Mouse (Mus musculus) brown adipose tissue, adult 24 weeks (tissue): ENCODE data around the gene Limch1. TPM values are rescaled to one million over a fixed set of nuclear protein-coding genes. Genes with fewer than 3 reads are reported as not detected.
A peak's percentile ranks its signal among the peaks of the same experiment; 100 is the strongest.

Experiments used
- H3K27ac ChIP-seq: fragments of 200-500 bp; replicated peaks from 2 replicates; pipeline ENCODE4 v1.5.1; 2012; ENCODE audit warnings: low read depth, mild to moderate bottlenecking, low read length
- H3K4me1 ChIP-seq: fragments of 200-500 bp; 2 replicates; pipeline ENCODE4 v1.6.1; 2012; ENCODE audit warnings: low read length, mixed read lengths; ENCODE audit not compliant: control insufficient read depth, insufficient read depth, insufficient read length
- H3K4me3 ChIP-seq: fragments of 200-500 bp; 2 replicates; pipeline ENCODE4 v1.5.1; 2012; ENCODE audit warnings: low read depth, mild to moderate bottlenecking, low read length, moderate library complexity; ENCODE audit not compliant: insufficient read depth
- polyA plus RNA-seq: library from polyadenylated mRNA; stranded (reverse); fragments of >200 nt; gene quantifications from 2 replicates; pipeline ENCODE4 v1.2.4, GENCODE M21; 2012; ENCODE audit not compliant: missing spikeins, insufficient read depth, insufficient read length

The Limch1 gene
- polyA plus RNA-seq, 1 experiment, result 15.4 TPM

DNA sequence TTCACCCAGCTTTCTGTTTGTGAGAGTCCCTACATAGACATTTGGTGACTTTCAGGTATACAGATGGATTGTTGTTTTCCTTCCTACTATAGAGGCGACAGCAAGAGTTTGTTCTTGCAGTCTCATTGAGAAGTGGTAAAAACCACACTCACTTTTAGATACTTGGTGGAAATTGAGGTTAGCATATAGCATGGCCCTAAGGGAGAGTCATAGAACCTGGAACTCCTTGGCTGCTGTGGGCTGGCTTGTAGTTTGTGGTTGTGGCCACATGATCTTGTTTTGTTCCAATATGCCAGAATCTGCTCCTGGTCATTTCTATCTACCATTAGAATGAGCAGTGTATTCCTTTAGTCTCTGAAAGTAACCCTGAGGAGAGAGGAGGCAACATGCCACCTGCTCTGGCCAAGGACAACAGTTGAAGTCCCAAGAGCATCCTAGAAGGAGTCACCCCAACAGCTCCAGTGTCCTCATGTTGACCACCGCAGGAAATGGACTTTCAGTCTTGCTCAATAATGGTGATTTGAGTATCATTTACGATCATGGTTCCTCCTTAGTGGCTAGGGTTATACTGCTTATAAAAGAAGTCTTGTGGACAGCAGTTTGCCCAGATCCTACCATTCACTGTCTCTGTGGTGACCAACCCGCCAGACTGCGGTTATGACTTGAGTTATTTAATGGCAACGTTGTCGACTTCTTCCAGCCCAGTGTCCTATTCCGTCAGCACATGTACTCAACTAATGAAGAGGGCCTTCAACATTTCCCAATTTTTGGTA lies 71.7 kb downstream of the Limch1 start:
- Histone ChIP-seq H3K4me1 (no peaks in the 10 kb centered on the region), H3K27ac (no peak overlapping the region), H3K4me3 (0 out of 2 replicates have a peak overlapping the region, but pooled peaks have one; percentile 2)

DNA sequence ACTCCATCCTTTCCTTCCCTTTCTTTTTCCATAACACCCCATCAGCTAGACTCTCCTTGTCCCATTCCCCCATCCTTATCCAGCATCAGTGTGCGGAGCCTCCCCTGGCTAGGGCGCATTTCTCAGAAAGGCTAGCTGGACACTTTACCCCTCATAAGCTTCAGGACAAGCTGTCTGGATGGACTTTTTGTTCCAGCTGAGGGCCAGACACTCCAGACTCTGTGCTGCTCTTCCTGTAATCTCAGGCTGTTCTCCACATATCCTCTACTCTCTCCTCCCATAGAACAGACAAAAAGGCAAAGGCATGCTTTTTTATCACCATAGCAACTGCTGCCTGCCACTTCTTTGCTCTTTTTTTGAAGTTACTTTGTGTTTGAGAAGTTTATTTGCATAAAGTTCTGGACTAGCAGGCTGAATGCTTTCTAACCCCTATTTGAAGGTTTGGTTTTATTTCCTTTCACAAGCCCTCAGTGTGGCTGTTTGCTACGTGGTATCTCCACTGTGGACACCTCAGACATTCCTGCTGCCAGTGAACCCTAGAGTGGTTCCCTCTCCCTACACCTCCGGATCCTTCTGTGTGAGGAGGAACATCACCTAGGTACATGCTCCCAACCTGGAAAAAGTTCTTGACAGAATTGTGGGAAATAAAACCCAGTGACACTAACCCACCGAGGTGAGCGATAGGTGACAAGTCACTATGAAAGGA lies 77.0 kb downstream of the Limch1 start:
- no peak overlapping the region for H3K27ac ChIP-seq
- no peak overlapping the region for H3K4me3 ChIP-seq
- H3K4me1 ChIP-seq, result no peaks in the 10 kb centered on the region

- Histone ChIP-seq H3K27ac (no peak overlapping the region), H3K4me1 (no peaks in the 10 kb centered on the region), H3K4me3 (no peak overlapping the region)
Measured at GRCm38 (mm10) chr5:66825586-66825985, 80.0 kb downstream of the Limch1 start.

DNA sequence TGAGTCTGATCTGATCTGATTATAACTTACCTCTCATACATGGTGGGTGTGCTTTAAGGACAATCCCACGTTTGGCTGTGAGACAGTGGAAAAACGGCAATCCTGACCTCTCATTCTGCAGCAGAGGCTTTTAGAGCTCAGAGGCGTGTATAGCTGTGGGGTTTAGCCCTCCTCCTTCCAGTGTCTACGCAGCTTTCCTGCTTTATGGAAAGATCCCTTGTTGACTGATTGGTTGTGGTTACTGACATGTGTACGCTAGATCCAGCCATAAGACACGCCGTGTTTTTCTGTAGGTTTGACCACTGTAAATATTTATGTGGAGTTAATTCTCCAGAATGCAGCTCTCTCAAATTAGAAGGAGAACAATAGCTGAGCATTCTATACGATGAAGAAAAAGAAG lies 81.2 kb downstream of the Limch1 start:
- no peak overlapping the region for H3K4me3 ChIP-seq
- H3K27ac ChIP-seq, result no peak overlapping the region
- no peaks in the 10 kb centered on the region for H3K4me1 ChIP-seq

DNA sequence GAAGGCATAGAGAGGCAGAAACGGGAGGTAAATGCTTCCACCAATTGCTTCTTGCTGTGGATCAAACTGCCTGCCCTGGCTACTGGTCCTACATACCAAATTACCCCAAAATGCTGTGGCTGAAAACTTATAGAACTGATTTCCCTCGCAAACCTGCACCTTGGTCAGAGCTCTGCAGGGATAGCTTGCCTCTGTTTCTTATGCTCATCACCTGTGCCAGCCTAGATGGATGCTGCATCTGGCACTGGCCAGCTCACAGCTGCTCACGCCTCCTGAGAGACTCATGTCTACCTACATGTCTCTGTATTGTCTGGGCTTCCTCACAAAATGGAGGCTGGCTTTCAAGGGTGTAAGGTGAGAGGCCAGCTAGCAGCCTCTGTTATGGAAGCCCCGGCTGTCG lies 83.9 kb downstream of the Limch1 start:
- Histone ChIP-seq H3K4me3 (no peak overlapping the region), H3K27ac (no peak overlapping the region), H3K4me1 (no peaks in the 10 kb centered on the region)

- Histone ChIP-seq H3K4me3 (no peak overlapping the region), H3K4me1 (no peaks in the 10 kb centered on the region), H3K27ac (no peak overlapping the region)
Measured at GRCm38 (mm10) chr5:66830206-66830605, 84.6 kb downstream of the Limch1 start.

- H3K4me1 ChIP-seq, result no peaks in the 10 kb centered on the region
- H3K4me3 ChIP-seq, result no peak overlapping the region
Measured at GRCm38 (mm10) chr5:66834756-66835155, 89.1 kb downstream of the Limch1 start.

GRCm38 (mm10) chr5:66836892-66837291 lies 91.3 kb downstream of the Limch1 start:
- Histone ChIP-seq H3K4me3 (no peak overlapping the region), H3K27ac (no peak overlapping the region)

More at GRCm38 (mm10) chr5:66834756-66835155, 89.1 kb downstream of the Limch1 start:
- no peak overlapping the region for H3K27ac ChIP-seq

DNA sequence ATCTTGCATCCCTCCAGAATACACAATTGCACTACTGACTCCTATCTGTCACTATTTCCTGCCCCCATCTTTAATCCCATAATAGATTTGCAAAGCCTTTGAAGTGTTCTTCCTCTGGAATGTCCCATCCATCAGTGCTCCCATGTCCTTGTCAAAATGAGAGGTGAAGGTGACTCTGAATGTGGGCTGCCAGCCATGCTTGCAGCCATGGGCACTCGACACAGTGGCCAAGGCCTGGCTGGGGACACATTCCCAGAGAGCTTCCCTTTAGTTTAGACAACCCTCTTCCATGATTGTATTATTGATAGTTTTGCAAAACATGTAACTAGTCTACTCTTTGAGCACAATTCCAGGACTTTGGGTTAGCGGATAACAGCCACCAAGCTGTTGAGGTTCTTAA lies 96.3 kb downstream of the Limch1 start:
- Histone ChIP-seq H3K27ac (no peak overlapping the region), H3K4me1 (no peaks in the 10 kb centered on the region; the same call in 1 of the 2 replicates)

More at GRCm38 (mm10) chr5:66836892-66837291, 91.3 kb downstream of the Limch1 start:
- H3K4me1 ChIP-seq, result no peaks in the 10 kb centered on the region

DNA sequence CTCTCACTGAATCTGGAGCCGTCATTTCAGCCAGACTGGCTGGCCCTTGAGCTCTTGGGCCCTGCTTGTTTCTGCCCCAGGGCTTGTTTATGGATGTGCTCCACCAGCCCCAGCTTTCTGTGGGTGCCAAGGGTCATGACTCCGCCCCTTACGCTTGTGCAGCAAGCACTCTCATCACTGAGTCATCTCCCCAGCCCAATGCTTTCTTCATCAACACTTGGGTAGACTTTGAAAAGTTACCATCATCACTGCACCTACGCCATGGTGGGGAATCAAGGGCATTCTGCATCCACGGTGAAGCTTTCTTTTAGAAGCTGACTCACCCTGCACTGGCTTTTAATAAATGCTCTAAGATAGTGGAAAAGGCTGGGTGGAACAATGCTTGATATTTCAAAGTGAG lies 97.1 kb downstream of the Limch1 start:
- no peak overlapping the region for H3K27ac ChIP-seq
- no peak overlapping the region for H3K4me3 ChIP-seq
- peaks cover 5% of the 10 kb centered on the region; the same call in 1 of the 2 replicates for H3K4me1 ChIP-seq

More for the DNA sequence above, 96.3 kb downstream of the Limch1 start:
- no peak overlapping the region for H3K4me3 ChIP-seq

DNA sequence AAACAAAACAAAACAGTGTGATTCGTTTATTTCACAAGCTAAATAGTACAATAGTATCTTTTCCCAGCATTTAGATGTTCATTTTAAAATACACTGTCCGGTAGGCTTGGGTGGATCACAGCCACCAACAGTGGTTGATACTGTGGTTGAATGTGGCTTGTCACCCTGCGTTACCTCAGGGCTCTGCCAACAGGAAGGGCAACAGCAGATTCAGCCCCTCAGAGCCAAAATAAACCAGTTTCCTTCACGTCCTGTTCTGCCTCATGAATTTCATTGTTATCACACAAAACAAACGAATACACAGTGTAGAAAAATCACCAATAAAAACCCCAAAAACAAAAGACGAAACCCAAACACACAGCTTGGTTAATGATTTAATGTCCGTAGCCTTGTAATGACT lies 102.5 kb downstream of the Limch1 start:
- H3K4me3 ChIP-seq, result no peak overlapping the region
- H3K4me1 ChIP-seq, result peaks cover 23% of the 10 kb centered on the region
- H3K27ac ChIP-seq, result no peak overlapping the region

- Histone ChIP-seq H3K4me3 (no peak overlapping the region), H3K4me1 (peaks cover 23% of the 10 kb centered on the region), H3K27ac (no peak overlapping the region)
Measured at GRCm38 (mm10) chr5:66849148-66849547, 103.5 kb downstream of the Limch1 start.

GRCm38 (mm10) chr5:66850721-66851251 lies 105.2 kb downstream of the Limch1 start:
- no peak overlapping the region for H3K4me3 ChIP-seq
- no peak overlapping the region for H3K27ac ChIP-seq
- H3K4me1 ChIP-seq, result peaks cover 25% of the 10 kb centered on the region

DNA sequence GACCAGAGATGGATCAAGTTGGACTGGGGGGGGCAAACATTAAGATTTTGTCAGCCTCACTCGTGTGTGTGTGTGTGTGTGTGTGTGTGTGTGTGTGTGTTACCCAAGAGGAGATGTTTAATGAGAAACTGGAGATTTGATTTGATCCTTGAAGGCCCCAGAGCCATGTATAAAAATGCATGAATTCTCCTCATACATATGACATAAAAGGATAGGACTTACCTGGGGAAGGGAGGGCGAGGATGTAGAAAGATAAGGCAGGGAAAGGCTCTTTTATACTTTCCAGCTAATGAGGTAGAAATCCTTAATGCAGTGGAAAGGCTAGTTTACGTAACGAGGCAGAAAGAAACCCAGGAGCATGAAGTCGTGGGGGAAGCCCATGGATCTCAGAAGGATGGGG lies 106.1 kb downstream of the Limch1 start:
- H3K4me3 ChIP-seq, result no peak overlapping the region
- no peak overlapping the region for H3K27ac ChIP-seq
- H3K4me1 ChIP-seq, result peaks cover 25% of the 10 kb centered on the region

DNA sequence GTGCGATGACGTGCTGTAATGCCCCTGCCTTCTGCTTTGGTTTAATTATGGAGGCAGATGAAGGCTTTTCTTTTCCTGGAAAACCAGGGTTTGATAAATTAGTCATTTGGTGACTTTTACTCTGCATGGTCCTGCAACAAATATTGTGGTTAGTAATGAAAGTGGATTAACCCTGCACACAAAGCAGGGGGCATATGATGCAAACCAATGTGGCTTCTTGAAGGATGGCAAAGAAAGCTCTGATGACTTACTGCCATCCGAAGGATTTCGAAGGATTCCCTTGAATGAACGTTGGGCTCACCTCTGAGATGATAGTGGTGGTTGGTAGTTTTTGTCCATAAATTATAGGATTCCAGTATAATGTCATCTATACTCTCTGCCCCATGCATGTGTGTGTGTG lies 108.6 kb downstream of the Limch1 start:
- Histone ChIP-seq H3K4me1 (peaks cover 13% of the 10 kb centered on the region), H3K27ac (no peak overlapping the region), H3K4me3 (no peak overlapping the region)
